Mouse (Mus musculus) E14TG2a.4 (cell line): ENCODE data around the gene Rnf157.

Source experiments
- CTCF ChIP-seq: conservative IDR thresholded peaks from 2 replicates; pipeline ENCODE4 v1.5.1; 2014; ENCODE audit warnings: low read length
- NANOG ChIP-seq: IDR thresholded peaks from 2 replicates; pipeline ENCODE4 v1.6.1; 2014; ENCODE audit warnings: borderline replicate concordance, low read length, mixed read lengths

- TF ChIP-seq CTCF (no peak), NANOG (no peak)
These were observed 30.5 kb upstream of the Rnf157 start for GRCm38 (mm10) chr11:116443311-116443710.
